Mouse (Mus musculus): ENCODE measurements around the gene Rai14. TPM values are rescaled to one million over a fixed set of nuclear protein-coding genes. Genes with fewer than 3 reads are reported as not detected.

The Rai14 gene
- 10 to 100 TPM; 23.7 to 42.1 (median 28.6) TPM for total RNA-seq (2022)

DNA sequence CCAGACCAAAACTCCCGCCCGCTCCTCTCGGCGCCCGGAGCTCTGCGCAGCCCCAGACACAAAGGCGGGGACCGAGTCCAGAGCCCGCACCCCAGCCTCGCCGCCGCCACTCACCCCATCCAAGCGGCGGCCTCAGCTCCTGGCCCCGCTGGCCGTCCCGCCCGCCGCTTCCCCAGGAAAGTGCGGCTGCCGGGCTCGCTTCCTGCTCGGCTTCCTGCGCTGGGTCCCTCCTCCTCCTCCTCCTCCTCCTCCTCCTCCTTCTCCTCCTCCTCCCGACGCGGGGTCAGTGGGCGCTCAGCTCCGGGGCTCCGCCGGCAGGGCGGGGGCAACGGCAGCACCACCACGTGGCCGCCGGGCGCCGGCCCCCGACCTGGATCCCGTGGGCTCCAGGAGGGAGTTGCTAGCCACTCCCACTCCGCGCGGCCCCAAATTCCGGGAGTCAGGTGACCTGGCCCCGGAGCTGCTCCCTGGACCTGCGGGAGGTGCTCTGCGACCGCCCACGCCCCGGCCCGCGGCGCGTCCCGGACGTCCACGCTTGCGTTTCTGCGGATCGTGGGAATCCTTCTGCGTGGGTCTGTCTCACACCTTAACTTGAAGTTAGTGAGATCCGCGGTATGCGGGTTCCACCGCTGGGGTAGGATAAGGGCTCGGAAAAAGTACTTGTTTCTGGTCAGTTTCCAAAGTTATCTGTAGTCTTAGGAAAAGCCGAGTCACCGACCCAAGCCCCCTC is at the start of gene Rai14:
Gene Rai14 (minus strand): TSS at position 216 of the 730 bp plus-strand sequence.
- peak; percentile 82 for DNase-seq

GRCm38 (mm10) chr15:10761441-10761840 is 47.0 kb upstream of the Rai14 start:
- no peak for DNase-seq

DNA sequence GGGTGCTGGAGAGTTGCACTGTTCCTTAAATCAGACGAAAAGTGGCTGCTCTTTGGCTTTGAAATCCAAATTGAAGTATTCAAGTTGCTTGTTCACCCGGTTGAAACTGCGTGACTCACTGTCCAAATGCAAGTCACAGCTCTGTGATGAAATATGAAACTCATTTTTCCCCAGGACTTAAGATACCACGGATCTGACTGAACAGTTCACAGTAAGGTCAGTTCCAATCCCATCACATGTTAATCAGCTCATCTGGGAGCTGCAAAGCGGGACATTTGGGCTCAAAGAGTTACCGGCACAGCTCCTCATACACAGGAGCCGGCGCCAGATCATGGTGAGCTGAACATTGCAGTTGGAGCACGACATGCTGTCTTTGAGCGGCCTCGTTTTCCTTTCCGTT is 45.6 kb upstream of the Rai14 start:
- DNase-seq, result no peak

DNA sequence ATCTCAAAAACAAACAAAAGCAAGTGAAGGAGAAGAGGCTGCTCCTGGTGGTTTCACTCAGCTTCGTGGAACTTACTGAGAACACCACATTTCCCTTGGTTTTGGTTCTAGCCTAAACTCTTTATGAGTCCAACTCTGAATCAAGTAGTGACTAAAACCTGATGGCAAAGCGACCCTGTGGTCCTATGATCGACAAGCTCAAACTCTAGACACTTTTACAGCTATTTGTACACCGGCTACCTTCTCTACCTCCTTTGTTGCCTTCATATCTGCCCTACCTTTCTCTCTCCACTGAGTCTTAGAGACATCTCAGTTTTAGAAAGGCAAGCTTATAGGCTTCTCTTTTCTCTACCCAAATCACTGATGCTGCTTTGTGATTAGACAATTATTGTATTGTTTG is 45.0 kb upstream of the Rai14 start:
- DNase-seq, result no peak

DNA sequence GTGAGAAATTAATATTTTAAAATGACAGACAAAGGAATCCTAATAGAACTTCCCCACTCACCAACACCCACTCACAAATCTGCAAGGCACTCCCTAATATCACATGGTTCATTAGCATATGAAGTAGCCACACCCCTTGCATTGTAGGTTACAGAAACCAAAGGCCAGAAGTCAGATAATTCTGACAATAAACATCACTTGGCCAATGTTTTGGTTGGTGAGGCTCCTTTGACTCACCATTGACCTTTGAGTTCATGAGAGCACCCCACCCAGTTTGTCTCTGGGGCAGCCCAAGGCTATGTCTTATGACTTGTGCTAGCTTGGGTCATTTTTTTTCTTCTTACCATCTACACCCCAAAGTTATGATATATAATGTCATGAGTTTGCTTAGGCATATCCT is 44.4 kb upstream of the Rai14 start:
- DNase-seq, result no peak

GRCm38 (mm10) chr15:10751141-10751540 is 36.7 kb upstream of the Rai14 start:
- DNase-seq, result no peak

- DNase-seq, result no peak
These were observed 35.9 kb upstream of the Rai14 start for GRCm38 (mm10) chr15:10750339-10750738.

GRCm38 (mm10) chr15:10749678-10750077 is 35.3 kb upstream of the Rai14 start:
- no peak for DNase-seq

DNA sequence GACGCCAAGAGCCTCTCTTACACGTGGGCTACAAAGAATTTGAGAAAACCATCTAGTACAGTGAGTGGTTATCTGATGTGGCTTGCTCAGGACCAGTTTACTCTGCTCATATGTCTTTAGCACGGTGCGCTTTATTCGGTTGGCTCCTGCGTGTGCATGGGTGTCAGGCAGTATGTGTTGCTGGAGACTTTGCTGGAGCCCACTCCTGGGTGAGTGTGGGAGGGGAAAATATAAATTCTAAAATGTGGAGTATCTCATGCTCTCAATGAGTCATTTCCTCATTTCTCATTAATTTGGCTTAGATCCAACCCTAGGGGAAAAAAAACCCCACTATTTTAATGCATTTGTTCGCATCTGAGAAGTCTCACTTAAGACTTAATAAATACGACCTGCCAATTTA is 33.2 kb upstream of the Rai14 start:
- no peak for DNase-seq

DNA sequence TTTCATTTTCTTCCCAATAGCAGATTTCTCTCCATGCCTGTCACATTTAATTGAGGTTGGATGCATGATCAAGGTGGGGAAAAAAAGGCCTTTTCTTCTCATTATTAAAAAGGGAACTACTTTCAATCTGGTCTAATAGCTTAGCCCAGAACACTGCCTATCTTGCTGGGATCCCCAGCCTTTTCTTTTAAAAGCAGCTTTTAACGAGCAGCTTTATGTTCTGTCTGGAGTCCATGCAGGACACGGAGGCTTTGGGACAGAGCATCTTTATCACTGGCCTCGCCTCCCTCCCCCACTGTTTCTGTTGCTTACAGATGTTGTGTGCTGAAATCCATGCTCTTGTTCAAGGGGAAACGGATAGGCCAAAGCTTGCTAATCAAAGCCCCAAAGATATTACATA is 32.8 kb upstream of the Rai14 start:
- no peak for DNase-seq

- DNase-seq, result no peak
These were observed 32.1 kb upstream of the Rai14 start for GRCm38 (mm10) chr15:10746303-10747051.

DNA sequence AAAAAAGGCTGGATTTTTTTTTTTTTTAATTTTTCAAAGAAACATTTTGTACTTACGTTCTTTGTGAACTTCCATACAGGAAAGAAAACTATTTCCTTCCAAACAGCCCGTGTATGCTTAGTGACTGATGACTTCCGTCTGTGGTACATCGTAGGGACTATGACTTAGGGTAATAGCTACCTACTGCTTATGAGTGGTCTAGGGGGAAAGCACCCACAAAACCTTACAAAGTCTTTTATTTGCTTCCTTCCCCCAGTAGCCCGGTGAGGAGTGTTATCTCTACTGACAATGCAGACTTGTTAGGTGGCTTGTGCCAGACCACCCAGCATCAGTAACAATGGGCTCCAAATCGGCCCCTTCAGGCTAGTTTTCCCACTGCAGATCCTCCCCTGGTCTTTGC is 28.0 kb upstream of the Rai14 start:
- no peak for DNase-seq

GRCm38 (mm10) chr15:10739279-10739678 is 24.9 kb upstream of the Rai14 start:
- DNase-seq, result no peak

- no peak for DNase-seq
These were observed 24.1 kb upstream of the Rai14 start for GRCm38 (mm10) chr15:10738354-10739142.

- DNase-seq, result no peak
These were observed 21.5 kb upstream of the Rai14 start for GRCm38 (mm10) chr15:10735948-10736347.

DNA sequence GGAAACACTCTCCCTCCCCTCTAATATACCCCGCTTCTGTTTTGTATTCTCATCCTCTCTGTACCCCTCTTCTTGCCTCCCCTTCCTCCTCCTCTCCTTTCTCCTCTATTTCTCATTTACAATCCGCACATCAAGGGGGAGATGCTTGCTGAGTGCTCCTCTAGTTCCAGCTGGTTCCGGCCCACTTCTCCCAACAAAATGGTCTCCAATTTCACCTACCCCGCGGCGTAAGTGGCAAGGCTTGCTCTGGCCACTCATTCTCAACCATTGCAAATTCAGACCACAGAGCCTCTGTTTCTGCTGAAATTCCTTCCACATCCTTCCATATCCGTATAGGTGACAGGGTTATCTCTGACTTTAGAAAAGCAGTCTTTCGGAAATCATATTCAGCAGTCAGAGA is 20.8 kb upstream of the Rai14 start:
- DNase-seq, result no peak

GRCm38 (mm10) chr15:10731398-10731797 is 17.0 kb upstream of the Rai14 start:
- no peak for DNase-seq

GRCm38 (mm10) chr15:10726272-10726671 is 11.8 kb upstream of the Rai14 start:
- no peak for DNase-seq

- no peak for DNase-seq
These were observed 10.4 kb upstream of the Rai14 start for GRCm38 (mm10) chr15:10724857-10725256.

- DNase-seq, result no peak
These were observed 9.1 kb upstream of the Rai14 start for GRCm38 (mm10) chr15:10723507-10723906.

- DNase-seq, result no peak
These were observed 8.4 kb upstream of the Rai14 start for GRCm38 (mm10) chr15:10722629-10723339.

GRCm38 (mm10) chr15:10721259-10721781 is 6.9 kb upstream of the Rai14 start:
- no peak for DNase-seq

Data from adrenal gland, adult 8-10 months (tissue).